Mouse (Mus musculus): ENCODE measurements around the gene Cabin1. TPM values are rescaled to one million over a fixed set of nuclear protein-coding genes. Genes with fewer than 3 reads are reported as not detected.

The Cabin1 gene
- polyA plus RNA-seq, 1 experiment = 24.0 TPM

- no peak overlapping the region for H3ac ChIP-seq (ENCODE audit: control insufficient read depth, insufficient read length)
- H3K4me2 ChIP-seq (ENCODE audit: low read depth) = no peak overlapping the region
Measured at GRCm38 (mm10) chr10:75657165-75657564, 107.0 kb downstream of the Cabin1 start.

GRCm38 (mm10) chr10:75654053-75654452, 110.1 kb downstream of the Cabin1 start:
- Histone ChIP-seq H3K27me3 (ENCODE audit: control insufficient read depth, insufficient read depth, insufficient read length) (no peaks in the 10 kb centered on the region), H3K79me2 (ENCODE audit: control insufficient read depth, insufficient read depth) (no peaks in the 10 kb centered on the region), H3K4me3 (no peak overlapping the region), H3ac (ENCODE audit: control insufficient read depth, insufficient read length) (no peak overlapping the region), H3K36me3 (ENCODE audit: control insufficient read depth, insufficient read depth) (peaks cover 4% of the 10 kb centered on the region), H3K4me2 (ENCODE audit: low read depth) (no peak overlapping the region)
- TF ChIP-seq MYOG (IDR thresholded peaks at IDR 0.05; ENCODE audit: control insufficient read depth in 1 of 3, insufficient read depth in 1 of 3, insufficient read length in 2 of 3, low read depth in 2 of 3) (no peak), CEBPB (IDR thresholded peaks at IDR 0.05; ENCODE audit: insufficient read depth, poor library complexity, severe bottlenecking) (no peak), TCF3 (IDR thresholded peaks at IDR 0.05; ENCODE audit: insufficient read length, low read depth) (no peak), REST (IDR thresholded peaks at IDR 0.05; ENCODE audit: insufficient read depth, insufficient read length) (no peak), MAX (IDR thresholded peaks at IDR 0.05; ENCODE audit: low read depth) (no peak), POLR2AphosphoS2 (IDR thresholded peaks at IDR 0.05; ENCODE audit: insufficient read length, low read depth) (no peak), USF1 (IDR thresholded peaks at IDR 0.05; ENCODE audit: low read depth) (no peak), SRF (IDR thresholded peaks at IDR 0.05; ENCODE audit: control insufficient read depth, insufficient read length, low read depth) (no peak), POLR2A (IDR thresholded peaks at IDR 0.05; ENCODE audit: insufficient read length, low read depth) (no peak)

More at GRCm38 (mm10) chr10:75657165-75657564, 107.0 kb downstream of the Cabin1 start:
- Histone ChIP-seq H3K4me3 (no peak overlapping the region), H3K79me2 (ENCODE audit: control insufficient read depth, insufficient read depth) (no peaks in the 10 kb centered on the region), H3K36me3 (ENCODE audit: control insufficient read depth, insufficient read depth) (peaks cover 4% of the 10 kb centered on the region), H3K27me3 (ENCODE audit: control insufficient read depth, insufficient read depth, insufficient read length) (no peaks in the 10 kb centered on the region)
- no peak for TF ChIP-seq CEBPB (IDR thresholded peaks at IDR 0.05; ENCODE audit: insufficient read depth, poor library complexity, severe bottlenecking)
- no peak for TF ChIP-seq TCF3 (IDR thresholded peaks at IDR 0.05; ENCODE audit: insufficient read length, low read depth)
- TF ChIP-seq E2F4 (IDR thresholded peaks at IDR 0.05; ENCODE audit: insufficient read depth) = no peak
- no peak for TF ChIP-seq TCF12 (IDR thresholded peaks at IDR 0.05; ENCODE audit: insufficient read depth, poor library complexity, severe bottlenecking)
- no peak for TF ChIP-seq SRF (IDR thresholded peaks at IDR 0.05; ENCODE audit: control insufficient read depth, insufficient read length, low read depth)
- TF ChIP-seq MYOG (IDR thresholded peaks at IDR 0.05; ENCODE audit: control insufficient read depth in 1 of 3, insufficient read depth in 1 of 3, insufficient read length in 2 of 3, low read depth in 2 of 3) = no peak
- TF ChIP-seq POLR2A (IDR thresholded peaks at IDR 0.05; ENCODE audit: insufficient read length, low read depth) = no peak

- H3K79me2 ChIP-seq (ENCODE audit: control insufficient read depth, insufficient read depth) = no peaks in the 10 kb centered on the region
- no peaks in the 10 kb centered on the region for H3K27me3 ChIP-seq (ENCODE audit: control insufficient read depth, insufficient read depth, insufficient read length)
- H3K4me2 ChIP-seq (ENCODE audit: low read depth) = no peak overlapping the region
- TF ChIP-seq REST (IDR thresholded peaks at IDR 0.05; ENCODE audit: insufficient read depth, insufficient read length) (no peak), CEBPB (IDR thresholded peaks at IDR 0.05; ENCODE audit: insufficient read depth, poor library complexity, severe bottlenecking) (no peak), POLR2AphosphoS2 (IDR thresholded peaks at IDR 0.05; ENCODE audit: insufficient read length, low read depth) (no peak)
- H3K36me3 ChIP-seq (ENCODE audit: control insufficient read depth, insufficient read depth) = peaks cover 10% of the 10 kb centered on the region
- no peak overlapping the region for H3ac ChIP-seq (ENCODE audit: control insufficient read depth, insufficient read length)
- H3K4me3 ChIP-seq = no peak overlapping the region
Measured at GRCm38 (mm10) chr10:75651381-75652068, 112.6 kb downstream of the Cabin1 start.

- H3K36me3 ChIP-seq (ENCODE audit: control insufficient read depth, insufficient read depth) = peaks cover 10% of the 10 kb centered on the region
- H3K4me3 ChIP-seq = no peak overlapping the region
- no peak overlapping the region for H3K4me2 ChIP-seq (ENCODE audit: low read depth)
- H3ac ChIP-seq (ENCODE audit: control insufficient read depth, insufficient read length) = no peak overlapping the region
- H3K27me3 ChIP-seq (ENCODE audit: control insufficient read depth, insufficient read depth, insufficient read length) = no peaks in the 10 kb centered on the region
- peak; percentile 14 for TF ChIP-seq TCF12 (IDR thresholded peaks at IDR 0.05; ENCODE audit: insufficient read depth, poor library complexity, severe bottlenecking)
- TF ChIP-seq REST (IDR thresholded peaks at IDR 0.05; ENCODE audit: insufficient read depth, insufficient read length) = no peak
- TF ChIP-seq POLR2AphosphoS2 (IDR thresholded peaks at IDR 0.05; ENCODE audit: insufficient read length, low read depth) = no peak
- TF ChIP-seq MYOD1 (IDR thresholded peaks at IDR 0.05; ENCODE audit: control insufficient read depth in 1 of 3, insufficient read length in 2 of 3, low read depth in 2 of 3) = peak in 2 of 3 experiments; percentile 66 to 82
- peak in 2 of 3 experiments; percentile 66 to 85 for TF ChIP-seq MYOG (IDR thresholded peaks at IDR 0.05; ENCODE audit: control insufficient read depth in 1 of 3, insufficient read depth in 1 of 3, insufficient read length in 2 of 3, low read depth in 2 of 3)
- TF ChIP-seq POLR2A (IDR thresholded peaks at IDR 0.05; ENCODE audit: insufficient read length, low read depth) = no peak
- TF ChIP-seq SRF (IDR thresholded peaks at IDR 0.05; ENCODE audit: control insufficient read depth, insufficient read length, low read depth) = no peak
- TF ChIP-seq MAX (IDR thresholded peaks at IDR 0.05; ENCODE audit: low read depth) = no peak
- TF ChIP-seq E2F4 (IDR thresholded peaks at IDR 0.05; ENCODE audit: insufficient read depth) = no peak
- no peak for TF ChIP-seq USF1 (IDR thresholded peaks at IDR 0.05; ENCODE audit: low read depth)
- TF ChIP-seq TCF3 (IDR thresholded peaks at IDR 0.05; ENCODE audit: insufficient read length, low read depth) = no peak
- TF ChIP-seq CEBPB (IDR thresholded peaks at IDR 0.05; ENCODE audit: insufficient read depth, poor library complexity, severe bottlenecking) = no peak
- no peaks in the 10 kb centered on the region for H3K79me2 ChIP-seq (ENCODE audit: control insufficient read depth, insufficient read depth)
Measured at GRCm38 (mm10) chr10:75650306-75650902, 113.7 kb downstream of the Cabin1 start.
